Mouse (Mus musculus) myocyte (in vitro differentiated cells): ENCODE data around the gene Dohh. TPM values are rescaled to one million over a fixed set of nuclear protein-coding genes. Genes with fewer than 3 reads are reported as not detected.

Experiments
- H3K27me3 ChIP-seq: one replicate; pipeline ENCODE4 v1.6.1; 2011; ENCODE audit not compliant: control insufficient read depth, insufficient read depth, insufficient read length
- H3K36me3 ChIP-seq: one replicate; pipeline ENCODE4 v1.6.1; 2011; ENCODE audit not compliant: control insufficient read depth, insufficient read depth
- H3K4me2 ChIP-seq: one replicate; pipeline ENCODE4 v1.6.1; 2011; ENCODE audit warnings: low read depth, control low read depth
- H3K4me3 ChIP-seq: one replicate; pipeline ENCODE4 v1.5.1; 2011; ENCODE audit warnings: mild to moderate bottlenecking, control low read depth, moderate library complexity
- H3K79me2 ChIP-seq: one replicate; pipeline ENCODE4 v1.6.1; 2011; ENCODE audit not compliant: control insufficient read depth, insufficient read depth
- H3ac ChIP-seq: one replicate; pipeline ENCODE4 v1.6.1; 2011; ENCODE audit not compliant: control insufficient read depth, insufficient read length
- CEBPB ChIP-seq: IDR thresholded peaks from 2 replicates; pipeline ENCODE4 v1.6.1; 2011; ENCODE audit warnings: mild to moderate bottlenecking, moderate library complexity; ENCODE audit not compliant: poor library complexity, insufficient read depth, severe bottlenecking
- E2F4 ChIP-seq: IDR thresholded peaks from one replicate; pipeline ENCODE4 v1.6.1; 2011; ENCODE audit warnings: mild to moderate bottlenecking, control low read depth, moderate library complexity; ENCODE audit not compliant: insufficient read depth
- MAX ChIP-seq: IDR thresholded peaks from one replicate; pipeline ENCODE4 v1.6.1; 2011; ENCODE audit warnings: low read depth, mild to moderate bottlenecking, control low read depth
- MYOD1 ChIP-seq, 3 experiments: IDR thresholded peaks; one replicate each; pipeline ENCODE4 v1.6.1; 2011; ENCODE audit warnings: control low read depth in 2 of 3, low read depth in 2 of 3, mild to moderate bottlenecking in 2 of 3, moderate library complexity in 1 of 3; ENCODE audit not compliant: insufficient read length in 2 of 3, control insufficient read depth in 1 of 3
- MYOG ChIP-seq, 3 experiments: IDR thresholded peaks; one replicate each; pipeline ENCODE4 v1.6.1; 2011; ENCODE audit warnings: control low read depth in 2 of 3, low read depth in 2 of 3, mild to moderate bottlenecking in 2 of 3; ENCODE audit not compliant: insufficient read length in 2 of 3, control insufficient read depth in 1 of 3, insufficient read depth in 1 of 3
- POLR2A ChIP-seq: IDR thresholded peaks from one replicate; pipeline ENCODE4 v1.6.1; 2011; ENCODE audit warnings: low read depth, mild to moderate bottlenecking, control low read depth, moderate library complexity; ENCODE audit not compliant: insufficient read length
- POLR2AphosphoS2 ChIP-seq: IDR thresholded peaks from one replicate; pipeline ENCODE4 v1.6.1; 2011; ENCODE audit warnings: low read depth, control low read depth; ENCODE audit not compliant: insufficient read length
- REST ChIP-seq: IDR thresholded peaks from one replicate; pipeline ENCODE4 v1.6.1; 2011; ENCODE audit warnings: mild to moderate bottlenecking, control low read depth, moderate library complexity; ENCODE audit not compliant: insufficient read depth, insufficient read length
- SRF ChIP-seq: IDR thresholded peaks from one replicate; pipeline ENCODE4 v1.6.1; 2011; ENCODE audit warnings: low read depth; ENCODE audit not compliant: control insufficient read depth, insufficient read length
- TCF12 ChIP-seq: IDR thresholded peaks from one replicate; pipeline ENCODE4 v1.6.1; 2011; ENCODE audit warnings: mild to moderate bottlenecking, control low read depth; ENCODE audit not compliant: poor library complexity, insufficient read depth, severe bottlenecking
- TCF3 ChIP-seq: IDR thresholded peaks from one replicate; pipeline ENCODE4 v1.6.1; 2011; ENCODE audit warnings: low read depth, control low read depth; ENCODE audit not compliant: insufficient read length
- USF1 ChIP-seq: IDR thresholded peaks from one replicate; pipeline ENCODE4 v1.6.1; 2011; ENCODE audit warnings: low read depth, mild to moderate bottlenecking, control low read depth, moderate library complexity
- polyA plus RNA-seq: library from polyadenylated mRNA; unstranded; fragments of >200 nt; fragmentation: generic; extraction: Trizol; gene quantifications from one replicate; pipeline ENCODE4 v1.2.1, GENCODE M21; 2012; ENCODE audit warnings: missing spikeins

The Dohh gene
- 103 TPM for polyA plus RNA-seq

- no peak for TF ChIP-seq E2F4
- no peak for TF ChIP-seq TCF12
- TF ChIP-seq POLR2AphosphoS2: peak; percentile 47
- TF ChIP-seq POLR2A: peak; percentile 87
- TF ChIP-seq MYOG (IDR thresholded peaks at IDR 0.05; ENCODE audit: control insufficient read depth in 1 of 3, insufficient read depth in 1 of 3, insufficient read length in 2 of 3, low read depth in 2 of 3): peak in 1 of 3 experiments; percentile 35
- TF ChIP-seq TCF3: no peak
- TF ChIP-seq MAX: no peak
- TF ChIP-seq MYOD1 (IDR thresholded peaks at IDR 0.05; ENCODE audit: control insufficient read depth in 1 of 3, insufficient read length in 2 of 3, low read depth in 2 of 3): no peak
- TF ChIP-seq SRF: peak; percentile 84
- TF ChIP-seq REST: peak; percentile 17
- TF ChIP-seq USF1: peak; percentile 99
- TF ChIP-seq CEBPB: no peak
- H3K36me3 ChIP-seq: peaks cover 12% of the 10 kb centered on the region
- no peaks in the 10 kb centered on the region for H3K27me3 ChIP-seq
- H3K79me2 ChIP-seq: peaks cover 16% of the 10 kb centered on the region
- H3K4me3 ChIP-seq: peak within 1 kb of the TSS; percentile 95
- peak within 1 kb of the TSS; percentile 55 for H3ac ChIP-seq
- peak within 1 kb of the TSS; percentile 88 for H3K4me2 ChIP-seq
Measured at GRCm38 (mm10) chr10:81383802-81384604, at the start of gene Dohh, which contains the start of gene Gm48551. Gene Dohh, plus strand, starts transcription at chr10:81384428. Gene Gm48551, plus strand, starts transcription at chr10:81384466.

- H3ac ChIP-seq: no peak overlapping the region
- H3K79me2 ChIP-seq: no peaks in the 10 kb centered on the region
- H3K27me3 ChIP-seq: no peaks in the 10 kb centered on the region
- peak in 1 of 3 experiments; percentile 45 for TF ChIP-seq MYOG (IDR thresholded peaks at IDR 0.05; ENCODE audit: control insufficient read depth in 1 of 3, insufficient read depth in 1 of 3, insufficient read length in 2 of 3, low read depth in 2 of 3)
- TF ChIP-seq MYOD1 (IDR thresholded peaks at IDR 0.05; ENCODE audit: control insufficient read depth in 1 of 3, insufficient read length in 2 of 3, low read depth in 2 of 3): peak in 1 of 3 experiments; percentile 45
- TF ChIP-seq USF1: no peak
- no peaks in the 10 kb centered on the region for H3K36me3 ChIP-seq
- no peak overlapping the region for H3K4me2 ChIP-seq
- no peak overlapping the region for H3K4me3 ChIP-seq
Measured at GRCm38 (mm10) chr10:81335393-81336340, 48.6 kb upstream of the Dohh start.

DNA sequence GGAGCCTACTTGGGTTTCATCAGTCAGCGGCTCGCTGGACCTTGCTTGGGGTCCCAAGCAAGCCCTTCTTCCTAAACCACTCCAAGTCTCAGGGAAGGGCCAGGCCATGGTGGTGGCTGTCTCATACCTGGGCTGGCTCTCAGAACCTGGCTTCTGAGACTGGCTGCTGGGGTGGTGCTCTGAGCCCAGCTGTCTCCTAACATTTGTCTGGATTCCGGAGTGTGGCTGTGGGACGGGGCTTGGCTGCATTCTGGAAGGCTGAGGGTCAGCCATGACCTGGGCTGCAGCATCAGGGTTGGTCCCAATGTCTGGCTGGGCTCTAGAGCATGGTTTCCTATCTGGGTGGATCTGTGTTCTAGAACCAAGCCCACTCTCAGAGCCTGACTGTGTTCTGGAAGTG is 47.7 kb upstream of the Dohh start:
- H3K79me2 ChIP-seq: no peaks in the 10 kb centered on the region
- TF ChIP-seq MAX (no peak), TCF12 (no peak), MYOG (IDR thresholded peaks at IDR 0.05; ENCODE audit: control insufficient read depth in 1 of 3, insufficient read depth in 1 of 3, insufficient read length in 2 of 3, low read depth in 2 of 3) (peak; percentile 6 to 89 (median 38)), MYOD1 (IDR thresholded peaks at IDR 0.05; ENCODE audit: control insufficient read depth in 1 of 3, insufficient read length in 2 of 3, low read depth in 2 of 3) (peak in 1 of 3 experiments; percentile 55)
- H3K36me3 ChIP-seq: no peaks in the 10 kb centered on the region
- no peak overlapping the region for H3ac ChIP-seq
- H3K4me2 ChIP-seq: no peak overlapping the region
- no peak overlapping the region for H3K4me3 ChIP-seq
- H3K27me3 ChIP-seq: no peaks in the 10 kb centered on the region

DNA sequence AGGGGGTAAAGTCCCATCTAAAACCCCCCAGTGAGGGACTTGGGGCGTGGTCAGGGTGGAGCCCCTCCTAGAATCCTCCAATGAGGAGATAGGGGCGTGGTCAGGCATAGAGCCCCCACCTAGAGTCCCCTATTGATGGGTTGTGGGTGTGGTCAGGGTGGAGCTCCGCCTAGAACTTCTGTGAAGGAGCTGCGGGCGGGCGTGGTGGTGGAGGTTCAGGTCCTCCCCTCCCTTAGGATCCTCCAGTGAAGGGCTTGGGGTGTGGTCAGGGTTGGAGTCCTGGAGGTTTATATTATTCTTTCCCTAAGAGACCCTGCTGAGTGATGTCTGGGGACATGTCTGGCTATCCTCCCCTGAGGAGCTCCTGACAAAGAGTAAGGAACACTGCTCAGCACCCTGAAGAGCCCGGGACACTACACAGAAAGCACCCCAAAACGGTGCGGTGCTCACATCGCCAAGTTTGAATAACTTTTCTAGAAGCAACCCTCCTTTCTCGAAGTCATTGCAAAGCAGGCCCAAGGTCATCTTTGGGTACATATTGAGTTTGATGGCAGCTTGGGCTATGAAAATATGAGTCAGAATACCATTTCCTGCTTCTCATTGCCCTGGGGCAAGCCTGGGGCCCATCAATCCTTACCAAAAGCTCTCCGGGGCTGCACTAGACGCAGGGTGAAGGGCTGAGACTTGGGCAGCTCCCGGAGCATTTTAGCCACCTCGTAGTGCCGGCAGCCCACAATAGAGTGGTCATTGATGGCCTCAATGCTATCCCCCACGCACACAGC is 43.5 kb upstream of the Dohh start:
- H3K79me2 ChIP-seq: no peaks in the 10 kb centered on the region
- no peak overlapping the region for H3K4me3 ChIP-seq
- H3K36me3 ChIP-seq: no peaks in the 10 kb centered on the region
- TF ChIP-seq POLR2AphosphoS2: no peak
- TF ChIP-seq REST: no peak
- no peak for TF ChIP-seq TCF12
- no peak for TF ChIP-seq SRF
- TF ChIP-seq MYOD1 (IDR thresholded peaks at IDR 0.05; ENCODE audit: control insufficient read depth in 1 of 3, insufficient read length in 2 of 3, low read depth in 2 of 3): no peak
- TF ChIP-seq CEBPB: no peak
- no peak for TF ChIP-seq MAX
- TF ChIP-seq E2F4: no peak
- TF ChIP-seq TCF3: no peak
- H3ac ChIP-seq: no peak overlapping the region
- peaks cover 12% of the 10 kb centered on the region for H3K27me3 ChIP-seq
- no peak overlapping the region for H3K4me2 ChIP-seq
